Mouse (Mus musculus): ENCODE results near the gene Capn1. TPM values are rescaled to one million over a fixed set of nuclear protein-coding genes. Genes with fewer than 3 reads are reported as not detected.

Capn1 gene
- total RNA-seq, 2 experiments from 2014 or later = 32.6 to 37.8 TPM

GRCm38 (mm10) chr19:5955704-5956670, 59.7 kb downstream of the Capn1 start:
- DNase-seq = peak; percentile 80
- intact Hi-C loops (cut with DNase I) = loop anchor here (1.0 to 2.0 kb wide), 2 partner anchors 32 to 169 kb away; partner anchors contain the start of gene Cdc42ep2

GRCm38 (mm10) chr19:5954936-5955335, 60.8 kb downstream of the Capn1 start:
- intact Hi-C loops (cut with DNase I) = no loop called here
- DNase-seq = no peak

- intact Hi-C loops (cut with DNase I) = no loop called here
- DNase-seq = no peak
Measured at GRCm38 (mm10) chr19:5954031-5954710, 61.5 kb downstream of the Capn1 start.

GRCm38 (mm10) chr19:5953201-5953770, 62.4 kb downstream of the Capn1 start:
- DNase-seq = no peak

GRCm38 (mm10) chr19:5952071-5952691, 63.5 kb downstream of the Capn1 start:
- intact Hi-C loops (cut with DNase I) = no loop called here
- DNase-seq = peak; percentile 75 to 80

More at GRCm38 (mm10) chr19:5953201-5953770, 62.4 kb downstream of the Capn1 start:
- intact Hi-C loops (cut with DNase I) = no loop called here

GRCm38 (mm10) chr19:5951631-5952030, 64.1 kb downstream of the Capn1 start:
- intact Hi-C loops (cut with DNase I) = no loop called here
- DNase-seq = no peak

- intact Hi-C loops (cut with DNase I) = no loop called here
Measured at GRCm38 (mm10) chr19:5950218-5950617, 65.5 kb downstream of the Capn1 start.

GRCm38 (mm10) chr19:5945891-5946290, 69.8 kb downstream of the Capn1 start:
- peak; percentile 73 to 77 for DNase-seq
- intact Hi-C loops (cut with DNase I) = no loop called here

More at GRCm38 (mm10) chr19:5950218-5950617, 65.5 kb downstream of the Capn1 start:
- DNase-seq = no peak

- intact Hi-C loops (cut with DNase I) = no loop called here
- DNase-seq = peak; percentile 70 to 71
Measured at GRCm38 (mm10) chr19:5945027-5945426, 70.7 kb downstream of the Capn1 start.

- intact Hi-C loops (cut with DNase I) = no loop called here
- DNase-seq = no peak
Measured at GRCm38 (mm10) chr19:5944145-5944544, 71.6 kb downstream of the Capn1 start.

- intact Hi-C loops (cut with DNase I) = no loop called here
Measured at GRCm38 (mm10) chr19:5943404-5943803, 72.3 kb downstream of the Capn1 start.

GRCm38 (mm10) chr19:5942581-5942980, 73.1 kb downstream of the Capn1 start:
- DNase-seq = no peak
- intact Hi-C loops (cut with DNase I) = no loop called here

More at GRCm38 (mm10) chr19:5943404-5943803, 72.3 kb downstream of the Capn1 start:
- DNase-seq = no peak

GRCm38 (mm10) chr19:5940656-5941055, 75.0 kb downstream of the Capn1 start:
- no peak for DNase-seq

GRCm38 (mm10) chr19:5940173-5940572, 75.5 kb downstream of the Capn1 start:
- peak; percentile 82 to 86 for DNase-seq
- intact Hi-C loops (cut with DNase I) = loop anchor here (2.0 kb wide), 1 partner anchor 15 kb away; the partner anchor contains the start of gene Cdc42ep2

More at GRCm38 (mm10) chr19:5940656-5941055, 75.0 kb downstream of the Capn1 start:
- intact Hi-C loops (cut with DNase I) = loop anchor here (2.0 kb wide), 1 partner anchor 16 kb away; the partner anchor contains the start of gene Cdc42ep2

- no peak for DNase-seq
- intact Hi-C loops (cut with DNase I) = loop anchor here (2.0 kb wide), 1 partner anchor 15 kb away; the partner anchor contains the start of gene Cdc42ep2
Measured at GRCm38 (mm10) chr19:5939715-5940114, 76.0 kb downstream of the Capn1 start.

Small RNAs within 50 kb of the gene (microRNA-seq; reads per million reads assigned to microRNA genes)
- 0.70 to 0.95 reads per million in 2 experiments for gene Mir6988

Other genes with a start within 250 kb of the Capn1 start
- gene Scyl1, start 244.5 kb downstream of the Capn1 start, total RNA-seq (2021) = 10 to 100 TPM; 63.4 to 65.7 TPM
- gene Frmd8, start 140.6 kb downstream of the Capn1 start, total RNA-seq (2021) = 10 to 100 TPM; 19.0 to 20.5 TPM
- 1 to 10 TPM; 4.6 to 5.9 TPM for gene Slc25a45, start 138.1 kb downstream of the Capn1 start, total RNA-seq (2021)
- 1 to 10 TPM; 1.1 to 1.2 TPM for gene Tigd3, start 121.7 kb downstream of the Capn1 start, total RNA-seq (2021)
- 100 to 1,000 TPM; 100 to 101 TPM for gene Dpf2, start 102.9 kb downstream of the Capn1 start, total RNA-seq (2021)
- 10 to 100 TPM; 14.0 to 16.0 TPM for gene Cdc42ep2, start 91.1 kb downstream of the Capn1 start, total RNA-seq (2021)
- 10 to 100 TPM; 21.1 TPM for gene Pola2, start 51.7 kb downstream of the Capn1 start, total RNA-seq (2021)
- gene Slc22a20, start 29.8 kb downstream of the Capn1 start, total RNA-seq (2021) = not detected
- gene Syvn1, start 30.7 kb upstream of the Capn1 start, total RNA-seq (2021) = 10 to 100 TPM; 19.5 TPM
- 10 to 100 TPM; 41.7 to 46.7 TPM for gene Mrpl49, start 41.9 kb upstream of the Capn1 start, total RNA-seq (2021)
- 100 to 1,000 TPM; 738 to 768 TPM for gene Fau, start 41.9 kb upstream of the Capn1 start, total RNA-seq (2021)
- gene Znhit2, start 45.3 kb upstream of the Capn1 start, total RNA-seq (2021) = 10 to 100 TPM; 13.6 to 13.9 TPM
- gene Tm7sf2, start 52.5 kb upstream of the Capn1 start, total RNA-seq (2021) = 1 to 10 TPM; 2.7 to 2.9 TPM
- 10 to 100 TPM; 36.4 TPM for gene Vps51, start 61.3 kb upstream of the Capn1 start, total RNA-seq (2021)
- gene Tmem262, start 64.1 kb upstream of the Capn1 start, total RNA-seq (2021) = not detected
- not detected for gene Gm28374, start 66.4 kb upstream of the Capn1 start, total RNA-seq (2021)
- gene Zfpl1, start 69.1 kb upstream of the Capn1 start, total RNA-seq (2021) = 10 to 100 TPM; 24.4 to 26.3 TPM
- gene Cdca5, start 69.1 kb upstream of the Capn1 start, total RNA-seq (2021) = 1 to 10 TPM; 3.8 to 5.0 TPM
- gene AC131692.1, start 78.5 kb upstream of the Capn1 start, total RNA-seq (2021) = under 1 TPM in 1 of 2 experiments, not detected in 1; 0.43 TPM
- gene Naaladl1, start 89.9 kb upstream of the Capn1 start, total RNA-seq (2021) = under 1 TPM; 0.10 to 0.17 TPM
- gene Sac3d1, start 102.8 kb upstream of the Capn1 start, total RNA-seq (2021) = 10 to 100 TPM; 10.2 to 13.9 TPM
- gene Snx15, start 112.4 kb upstream of the Capn1 start, total RNA-seq (2021) = 10 to 100 TPM; 12.5 to 12.6 TPM
- gene Batf2, start 125.1 kb upstream of the Capn1 start, total RNA-seq (2021) = under 1 TPM; 0.31 to 0.32 TPM
- gene Arl2, start 125.7 kb upstream of the Capn1 start, total RNA-seq (2021) = 10 to 100 TPM; 60.5 to 63.5 TPM
- not detected for gene Majin, start 168.5 kb upstream of the Capn1 start, total RNA-seq (2021)
- gene Gpha2, start 210.5 kb upstream of the Capn1 start, total RNA-seq (2021) = not detected
- gene Ppp2r5b, start 220.0 kb upstream of the Capn1 start, total RNA-seq (2021) = 10 to 100 TPM; 30.7 to 31.7 TPM
- gene Atg2a, start 225.8 kb upstream of the Capn1 start, total RNA-seq (2021) = 10 to 100 TPM; 17.7 to 19.0 TPM